23 mouse cellular contexts compared by ENCODE assay signal in genomic region chr7:48823621-48824020, GRCm38 (mm10). TPM values are rescaled to one million over a fixed set of nuclear protein-coding genes. Genes with fewer than 3 reads are reported as not detected.
DNase-seq lines count a peak whose midpoint lies in the region; ATAC-seq and TF ChIP-seq lines count a peak whose summit lies in the region.
"Had no signal": no experiment of that assay in that cellular context is flagged by ENCODE, and none has a peak within 500 bp of the region (broad histone marks: within the 10 kb centered on the region; RNA-seq: fewer than 3 reads in every experiment).

No protein-coding gene starts in this region.

- no peak for TF ChIP-seq POLR2A in liver, adult 2 months (IDR thresholded peaks at IDR 0.05; ENCODE audit: extremely low read depth, insufficient read depth, low read length)

- peaks cover 90% of the 10 kb centered on the region for H3K36me3 ChIP-seq in heart, embryonic 13.5 days
- H3K36me3 ChIP-seq in liver, adult 2 months (ENCODE audit: control insufficient read depth, insufficient read depth, low read length) = peaks cover 37% of the 10 kb centered on the region
- peaks cover 92% of the 10 kb centered on the region for H3K36me3 ChIP-seq in liver, embryonic 12.5 days
- H3K36me3 ChIP-seq in liver, postnatal 0 days (replicated peaks; ENCODE audit: insufficient read depth, low read length) = peaks cover 58% of the 10 kb centered on the region
- peaks cover 20% of the 10 kb centered on the region; the same call in 1 of the 2 replicates for H3K36me3 ChIP-seq in liver, embryonic 11.5 days (ENCODE audit: control insufficient read depth, insufficient read depth, low read length)
- peaks cover 14% of the 10 kb centered on the region for H3K36me3 ChIP-seq in midbrain, embryonic 11.5 days (ENCODE audit: control insufficient read depth, insufficient read depth, low read length)
- peaks cover 32% of the 10 kb centered on the region for H3K36me3 ChIP-seq in midbrain, embryonic 15.5 days (replicated peaks)

- no peaks in the 10 kb centered on the region for H3K27me3 ChIP-seq in heart, embryonic 13.5 days (replicated peaks)
- no peaks in the 10 kb centered on the region for H3K27me3 ChIP-seq in liver, adult 2 months (ENCODE audit: control insufficient read depth, insufficient read depth, low read length)
- no peaks in the 10 kb centered on the region for H3K27me3 ChIP-seq in liver, embryonic 12.5 days (replicated peaks)
- H3K27me3 ChIP-seq in liver, postnatal 0 days (ENCODE audit: insufficient read depth, low read length) = no peaks in the 10 kb centered on the region
- H3K27me3 ChIP-seq in liver, embryonic 11.5 days (replicated peaks; ENCODE audit: control insufficient read depth, insufficient read depth, low read length) = no peaks in the 10 kb centered on the region
- H3K27me3 ChIP-seq in midbrain, embryonic 11.5 days (ENCODE audit: control insufficient read depth, insufficient read depth, low read length) = no peaks in the 10 kb centered on the region
- no peaks in the 10 kb centered on the region for H3K27me3 ChIP-seq in midbrain, embryonic 15.5 days (replicated peaks)
- H3K27me3 ChIP-seq: CH12.LX, Patski had no signal

- 82% methylated on average over 3 of the region's 3 CpGs for WGBS in heart, embryonic 13.5 days
- WGBS in liver, adult 2 months = 24% methylated on average over 3 of the region's 3 CpGs
- 77% methylated on average over 3 of the region's 3 CpGs for WGBS in liver, embryonic 12.5 days (ENCODE audit: insufficient replicate concordance)
- WGBS in liver, postnatal 0 days (ENCODE audit: insufficient replicate concordance) = 91% methylated on average over 3 of the region's 3 CpGs
- WGBS in liver, embryonic 11.5 days = 97% methylated on average over 3 of the region's 3 CpGs
- WGBS in midbrain, embryonic 11.5 days = 97% methylated on average over 3 of the region's 3 CpGs
- WGBS in midbrain, embryonic 15.5 days = 91% methylated on average over 3 of the region's 3 CpGs

- ATAC-seq in heart, embryonic 13.5 days (ENCODE audit: extremely low read depth, insufficient number of reproducible peaks, low FRiP score, low TSS enrichment) = no peak
- ATAC-seq in liver, embryonic 12.5 days = no peak
- ATAC-seq in liver, postnatal 0 days = 0 out of 2 replicates have a peak, but pooled peaks have one; percentile 33
- no peak for ATAC-seq in liver, embryonic 11.5 days (replicated peaks; ENCODE audit: low FRiP score)
- no peak for ATAC-seq in midbrain, embryonic 11.5 days (ENCODE audit: low FRiP score)
- no peak for ATAC-seq in midbrain, embryonic 15.5 days (replicated peaks)
- ATAC-seq: activated CD4-positive, CD25-positive, alpha-beta regulatory T cell, adult 4 months; CD4-positive, CD25-positive, alpha-beta regulatory T cell, adult 4 months; Patski had no signal

- H3K9ac ChIP-seq in heart, embryonic 13.5 days = no peak overlapping the region
- no peak overlapping the region for H3K9ac ChIP-seq in liver, adult 2 months (ENCODE audit: low read depth, low read length)
- no peak overlapping the region for H3K9ac ChIP-seq in liver, embryonic 12.5 days
- no peak overlapping the region for H3K9ac ChIP-seq in liver, postnatal 0 days (replicated peaks)
- H3K9ac ChIP-seq in liver, embryonic 11.5 days (ENCODE audit: low read depth, low read length) = no peak overlapping the region
- H3K9ac ChIP-seq in midbrain, embryonic 11.5 days (ENCODE audit: low read length) = no peak overlapping the region
- H3K9ac ChIP-seq in midbrain, embryonic 15.5 days = no peak overlapping the region

- no peak for TF ChIP-seq CTCF in liver, adult 2 months (IDR thresholded peaks at IDR 0.05; ENCODE audit: low read depth, low read length)
- TF ChIP-seq CTCF in liver, postnatal 0 days (IDR thresholded peaks at IDR 0.05; ENCODE audit: low read depth) = no peak

- no peak for DNase-seq in heart, adult 9 months (ENCODE audit: low spot score in 2 of 2)
- peak; percentile 94 for DNase-seq in liver, adult 2 months (ENCODE audit: extremely low read depth, low read depth, low spot score)
- no peak for DNase-seq in liver, postnatal 0 days
- DNase-seq in liver, embryonic 11.5 days (ENCODE audit: low spot score) = no peak
- peak; percentile 73 for DNase-seq in midbrain, embryonic 11.5 days (ENCODE audit: low spot score, missing footprints)
- DNase-seq: adrenal gland, adult 2 months; adrenal gland, adult 8-10 months; adrenal gland, postnatal 10 days; adrenal gland, postnatal 14 days; adrenal gland, postnatal 25 days; adrenal gland, postnatal 36 days; B cell, adult 2 months; cerebellum, adult 11 months; cerebellum, adult 11-12 months had no signal

- TF ChIP-seq EP300 in liver, postnatal 0 days (IDR thresholded peaks at IDR 0.05; ENCODE audit: low read depth) = no peak

- no peaks in the 10 kb centered on the region for H3K9me3 ChIP-seq in heart, embryonic 13.5 days
- no peaks in the 10 kb centered on the region for H3K9me3 ChIP-seq in liver, embryonic 12.5 days (replicated peaks)
- no peaks in the 10 kb centered on the region for H3K9me3 ChIP-seq in liver, postnatal 0 days (ENCODE audit: low read length)
- no peaks in the 10 kb centered on the region for H3K9me3 ChIP-seq in liver, embryonic 11.5 days (ENCODE audit: control insufficient read depth, low read length)
- no peaks in the 10 kb centered on the region for H3K9me3 ChIP-seq in midbrain, embryonic 11.5 days (ENCODE audit: control insufficient read depth, low read length)
- no peaks in the 10 kb centered on the region for H3K9me3 ChIP-seq in midbrain, embryonic 15.5 days
- H3K9me3 ChIP-seq: G1E had no signal

- no peak overlapping the region for H3K4me3 ChIP-seq in heart, embryonic 13.5 days
- H3K4me3 ChIP-seq in liver, adult 2 months (ENCODE audit: insufficient read depth, low read depth, low read length) = no peak overlapping the region
- no peak overlapping the region for H3K4me3 ChIP-seq in liver, embryonic 12.5 days
- H3K4me3 ChIP-seq in liver, postnatal 0 days (ENCODE audit: low read depth, low read length) = no peak overlapping the region
- H3K4me3 ChIP-seq in liver, embryonic 11.5 days (ENCODE audit: low read depth, low read length) = no peak overlapping the region
- H3K4me3 ChIP-seq in midbrain, embryonic 11.5 days (ENCODE audit: low read depth, low read length) = no peak overlapping the region
- H3K4me3 ChIP-seq in midbrain, embryonic 15.5 days = no peak overlapping the region

- H3K27ac ChIP-seq in heart, embryonic 13.5 days (replicated peaks) = peak overlapping the region; percentile 74; the same call in 1 of the 2 replicates
- H3K27ac ChIP-seq in liver, adult 2 months (replicated peaks; ENCODE audit: insufficient read depth, low read depth, low read length) = peak overlapping the region; percentile 88
- no peak overlapping the region for H3K27ac ChIP-seq in liver, embryonic 12.5 days
- no peak overlapping the region for H3K27ac ChIP-seq in liver, postnatal 0 days (ENCODE audit: low read depth)
- no peak overlapping the region for H3K27ac ChIP-seq in liver, embryonic 11.5 days (ENCODE audit: low read depth, low read length)
- H3K27ac ChIP-seq in midbrain, embryonic 11.5 days (ENCODE audit: low read depth, low read length) = no peak overlapping the region
- no peak overlapping the region for H3K27ac ChIP-seq in midbrain, embryonic 15.5 days

- H3K4me2 ChIP-seq in heart, embryonic 13.5 days = no peak overlapping the region
- H3K4me2 ChIP-seq in liver, embryonic 12.5 days = no peak overlapping the region
- no peak overlapping the region for H3K4me2 ChIP-seq in liver, postnatal 0 days (ENCODE audit: low read depth, low read length)
- no peak overlapping the region for H3K4me2 ChIP-seq in liver, embryonic 11.5 days
- H3K4me2 ChIP-seq in midbrain, embryonic 11.5 days = no peak overlapping the region
- no peak overlapping the region for H3K4me2 ChIP-seq in midbrain, embryonic 15.5 days

- H3K4me1 ChIP-seq in heart, embryonic 13.5 days = peaks cover 44% of the 10 kb centered on the region
- peaks cover 27% of the 10 kb centered on the region for H3K4me1 ChIP-seq in liver, adult 2 months (ENCODE audit: control insufficient read depth, insufficient read depth, low read length)
- no peaks in the 10 kb centered on the region for H3K4me1 ChIP-seq in liver, embryonic 12.5 days
- H3K4me1 ChIP-seq in liver, postnatal 0 days (ENCODE audit: insufficient read depth) = no peaks in the 10 kb centered on the region
- no peaks in the 10 kb centered on the region for H3K4me1 ChIP-seq in liver, embryonic 11.5 days (replicated peaks; ENCODE audit: control insufficient read depth, insufficient read depth, low read length)
- no peaks in the 10 kb centered on the region for H3K4me1 ChIP-seq in midbrain, embryonic 11.5 days (ENCODE audit: control insufficient read depth, insufficient read depth, low read length)
- peaks cover 5% of the 10 kb centered on the region; the same call in 1 of the 2 replicates for H3K4me1 ChIP-seq in midbrain, embryonic 15.5 days

- H3K79me2 ChIP-seq in liver, adult 2 months (ENCODE audit: control insufficient read depth, insufficient read depth, low read length) = no peaks in the 10 kb centered on the region

RNA-seq across cellular contexts. Expression of gene Csrp3, which starts 24.2 kb away (rescaled TPM):
- polyA plus RNA-seq in heart, embryonic 13.5 days (2015; fragmentation: Nextera tagmentation; extraction: Ambion mirVana) = 1,256 and 1,437 TPM in 2 replicates
- 16.8 and 44.6 TPM in 2 replicates for total RNA-seq in liver, adult 2 months (2014; rRNA removed)
- 10.9 and 11.4 TPM in 2 replicates for polyA plus RNA-seq in liver, adult 2 months (2012; rRNA removed)
- polyA plus RNA-seq in liver, embryonic 12.5 days (2016; fragmentation: Nextera tagmentation; extraction: Ambion mirVana) = 0.27 and 0.86 TPM in 2 replicates
- 0.85 and 2.5 TPM in 2 replicates for polyA plus RNA-seq in liver, postnatal 0 days (2015; fragmentation: Nextera tagmentation; extraction: Ambion mirVana)
- polyA plus RNA-seq in liver, embryonic 11.5 days (2014; fragmentation: Nextera tagmentation; extraction: Ambion mirVana) = 5.1 and 14.4 TPM in 2 replicates
- 0.19 TPM in 1 of 2 replicates, not detected in the other for polyA plus RNA-seq in midbrain, embryonic 11.5 days (2014; fragmentation: Nextera tagmentation; extraction: Ambion mirVana)
- 0.53 and 1.6 TPM in 2 replicates for polyA plus RNA-seq in midbrain, embryonic 15.5 days (2015; fragmentation: Nextera tagmentation; extraction: Ambion mirVana)
- total RNA-seq: adrenal gland, adult 2 months; adrenal gland, adult 8-10 months; adrenal gland, postnatal 25 days; adrenal gland, postnatal 36 days; G1E had no signal
- polyA plus RNA-seq: activated CD4-positive, CD25-positive, alpha-beta regulatory T cell, adult 4 months; adrenal gland, adult 2 months; brain, embryonic 14.5 days; CD4-positive, CD25-positive, alpha-beta regulatory T cell, adult 4 months; G1E; Patski had no signal

RNA-seq across cellular contexts. Expression of gene Zdhhc13, which starts 34.8 kb away (rescaled TPM):
- 31.1 and 32.5 TPM in 2 replicates for polyA plus RNA-seq in heart, embryonic 13.5 days (2015; fragmentation: Nextera tagmentation; extraction: Ambion mirVana)
- total RNA-seq in liver, adult 2 months (2014; rRNA removed) = 6.2 and 7.7 TPM in 2 replicates
- 2.7 and 3.0 TPM in 2 replicates for polyA plus RNA-seq in liver, adult 2 months (2012; rRNA removed)
- 20.2 and 22.5 TPM in 2 replicates for polyA plus RNA-seq in liver, embryonic 12.5 days (2016; fragmentation: Nextera tagmentation; extraction: Ambion mirVana)
- 8.2 and 10.3 TPM in 2 replicates for polyA plus RNA-seq in liver, postnatal 0 days (2015; fragmentation: Nextera tagmentation; extraction: Ambion mirVana)
- 32.1 and 34.3 TPM in 2 replicates for polyA plus RNA-seq in liver, embryonic 11.5 days (2014; fragmentation: Nextera tagmentation; extraction: Ambion mirVana)
- polyA plus RNA-seq in midbrain, embryonic 11.5 days (2014; fragmentation: Nextera tagmentation; extraction: Ambion mirVana) = 37.4 and 43.1 TPM in 2 replicates
- 36.5 and 38.7 TPM in 2 replicates for polyA plus RNA-seq in midbrain, embryonic 15.5 days (2015; fragmentation: Nextera tagmentation; extraction: Ambion mirVana)

RNA-seq across cellular contexts. Expression of gene E2f8, which starts 57.8 kb away (rescaled TPM):
- 18.6 and 19.9 TPM in 2 replicates for polyA plus RNA-seq in heart, embryonic 13.5 days (2015; fragmentation: Nextera tagmentation; extraction: Ambion mirVana)
- 0.83 and 1.1 TPM in 2 replicates for total RNA-seq in liver, adult 2 months (2014; rRNA removed)
- 1.3 and 2.6 TPM in 2 replicates for polyA plus RNA-seq in liver, adult 2 months (2012; rRNA removed)
- polyA plus RNA-seq in liver, embryonic 12.5 days (2016; fragmentation: Nextera tagmentation; extraction: Ambion mirVana) = 34.5 and 38.7 TPM in 2 replicates
- polyA plus RNA-seq in liver, postnatal 0 days (2015; fragmentation: Nextera tagmentation; extraction: Ambion mirVana) = 12.8 and 13.0 TPM in 2 replicates
- 37.2 and 37.8 TPM in 2 replicates for polyA plus RNA-seq in liver, embryonic 11.5 days (2014; fragmentation: Nextera tagmentation; extraction: Ambion mirVana)
- 14.5 and 15.5 TPM in 2 replicates for polyA plus RNA-seq in midbrain, embryonic 11.5 days (2014; fragmentation: Nextera tagmentation; extraction: Ambion mirVana)
- polyA plus RNA-seq in midbrain, embryonic 15.5 days (2015; fragmentation: Nextera tagmentation; extraction: Ambion mirVana) = 2.3 and 2.5 TPM in 2 replicates

Comparison
In these comparisons a context has a peak if more than half of its experiments do, and no peak if none do; other contexts are left out.
1. H3K27ac ChIP-seq: peak in heart, embryonic 13.5 days (single experiment) and liver, adult 2 months (single experiment); none in liver, embryonic 12.5 days (single experiment), liver, postnatal 0 days (single experiment), liver, embryonic 11.5 days (single experiment), midbrain, embryonic 11.5 days (single experiment) and midbrain, embryonic 15.5 days (single experiment).
2. DNase-seq: peak in liver, adult 2 months (single experiment) and midbrain, embryonic 11.5 days (single experiment); none in heart, adult 9 months (0 of 2), liver, postnatal 0 days (single experiment) and liver, embryonic 11.5 days (single experiment).
3. RNA of gene Csrp3, which starts 24.2 kb away (polyA plus RNA-seq): 1,256 to 1,437 TPM in heart, embryonic 13.5 days; 5.1 to 14.4 TPM in liver, embryonic 11.5 days, 10.9 to 11.4 TPM in liver, adult 2 months, 0.85 to 2.5 TPM in liver, postnatal 0 days, 0.53 to 1.6 TPM in midbrain, embryonic 15.5 days, 0.27 to 0.86 TPM in liver, embryonic 12.5 days and 0.19 TPM in midbrain, embryonic 11.5 days; every median in the first group is over 10 times any median in the second.